Mouse (Mus musculus) colon, adult 2 months (tissue): Measurements from ENCODE around the gene Ccdc69. TPM values are rescaled to one million over a fixed set of nuclear protein-coding genes. Genes with fewer than 3 reads are reported as not detected.

Experiments
- polyA plus RNA-seq: library from polyadenylated mRNA; depleted of rRNA; stranded (reverse); fragments of >200 nt; gene quantifications from 2 replicates; pipeline ENCODE4 v1.2.3, GENCODE M21; 2012; rRNA removed

The Ccdc69 gene
- polyA plus RNA-seq = 1.1 and 1.2 TPM in 2 replicates

DNA sequence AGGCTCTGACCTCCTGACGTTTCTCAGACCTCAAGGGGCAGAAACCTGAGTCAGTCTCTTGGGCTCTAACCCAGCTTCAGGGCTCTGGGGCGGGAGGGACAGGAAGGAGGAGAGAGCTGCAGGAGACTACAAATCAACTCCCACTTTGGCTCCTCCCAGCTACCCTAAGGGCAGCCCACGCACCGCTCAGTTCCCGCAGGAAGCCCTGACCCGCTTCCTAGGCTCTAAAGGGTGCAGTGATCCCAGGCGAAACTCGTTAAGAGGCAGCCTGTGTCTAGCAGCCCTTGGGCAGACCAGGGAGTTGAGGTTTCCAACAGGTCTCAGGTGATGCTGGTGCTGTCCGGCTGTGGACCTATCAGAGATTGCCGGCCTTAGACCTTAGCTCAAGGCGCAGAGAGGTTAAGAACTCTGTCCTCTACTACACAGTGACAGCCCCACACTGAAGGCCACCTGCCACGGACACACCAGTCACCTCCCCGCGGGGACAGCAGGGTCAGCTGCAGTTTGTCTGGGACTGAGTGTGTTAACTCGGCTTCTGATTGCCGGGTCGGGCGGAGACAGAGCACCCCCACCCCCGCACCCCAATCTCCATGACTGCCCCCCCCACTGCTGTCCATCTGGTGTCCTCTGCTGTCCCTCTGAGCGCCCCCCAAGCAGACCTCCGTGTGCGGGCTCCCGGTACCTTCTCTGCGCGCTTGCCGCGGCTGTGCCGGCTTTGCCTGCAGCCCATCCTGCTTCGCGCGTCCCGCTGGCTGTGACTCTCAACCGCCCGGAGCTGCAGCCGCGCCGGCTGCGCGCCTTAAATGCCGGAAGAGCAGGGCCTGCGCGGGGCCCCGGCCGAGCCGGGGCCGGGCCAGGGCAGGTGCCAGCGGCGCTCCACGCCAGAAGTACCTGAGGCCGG, at the start of gene Ccdc69:
TSS of gene Ccdc69 (minus strand) at position 801 of the 901 bp plus-strand sequence.

GRCm38 (mm10) chr11:55097463-55098188, 19.7 kb upstream of the Ccdc69 start, which contains the start of gene Gm2a:
Gm2a (plus strand) TSS chr11:55098115.

DNA sequence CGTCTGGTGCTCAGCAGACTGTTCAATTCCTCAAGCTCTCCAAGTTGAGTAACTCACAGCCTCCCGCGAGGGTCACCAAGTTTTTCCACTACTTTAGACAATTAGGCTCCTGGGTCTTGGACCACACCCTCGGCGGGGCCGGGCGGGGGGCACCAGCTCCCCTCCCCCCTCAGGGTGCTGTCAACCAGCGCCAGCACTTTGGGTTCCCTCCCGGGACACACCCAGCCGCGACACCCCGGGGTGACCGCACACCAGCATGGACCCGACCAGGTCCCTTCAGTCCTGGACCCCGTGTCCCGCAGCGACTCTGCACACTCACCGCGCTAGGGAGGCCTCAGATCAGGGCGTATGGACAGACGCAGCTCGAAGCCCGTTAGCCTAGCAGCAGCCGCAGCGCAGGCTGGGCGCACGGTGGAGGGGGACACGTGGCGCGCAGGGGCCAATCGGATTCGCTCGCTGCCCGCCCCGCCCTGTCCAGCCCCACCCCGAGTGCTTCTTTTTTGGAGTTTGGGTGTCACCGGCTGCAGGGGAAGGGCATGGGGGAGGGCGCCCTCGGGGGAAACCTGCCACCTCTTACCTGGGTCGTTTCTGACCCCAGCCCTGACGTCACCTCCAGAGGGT, 44.8 kb downstream of the Ccdc69 start, which contains the start of gene Anxa6:
TSS of gene Anxa6 (minus strand) at position 406 of the 621 bp plus-strand sequence.

Other genes starting within 250 kb of the Ccdc69 start
- 0.38 and 0.58 TPM in 2 replicates for gene Lyrm7, start 217.2 kb downstream of the Ccdc69 start, polyA plus RNA-seq
- gene Hint1, start 211.7 kb downstream of the Ccdc69 start, polyA plus RNA-seq = 774 and 862 TPM in 2 replicates
- 99.4 and 103 TPM in 2 replicates for gene Gpx3, start 175.7 kb downstream of the Ccdc69 start, polyA plus RNA-seq
- 89.1 and 120 TPM in 2 replicates for gene Tnip1, start 115.2 kb downstream of the Ccdc69 start, polyA plus RNA-seq
- gene Anxa6, start 44.7 kb downstream of the Ccdc69 start, polyA plus RNA-seq = 56.6 and 63.1 TPM in 2 replicates
- gene Gm2a, start 20.0 kb upstream of the Ccdc69 start, polyA plus RNA-seq = 26.8 and 27.5 TPM in 2 replicates
- gene Slc36a3, start 73.6 kb upstream of the Ccdc69 start, polyA plus RNA-seq = 0.06 and 0.15 TPM in 2 replicates
- gene Slc36a2, start 106.9 kb upstream of the Ccdc69 start, polyA plus RNA-seq = 1.9 and 2.9 TPM in 2 replicates
- 64.8 and 68.7 TPM in 2 replicates for gene Slc36a1, start 126.2 kb upstream of the Ccdc69 start, polyA plus RNA-seq